Mouse (Mus musculus): ENCODE results near the gene Ankmy1.

Gene Ankmy1
- long read RNA-seq, experiment 1, result 0 reads
- long read RNA-seq, experiment 2, result 0 reads

DNA sequence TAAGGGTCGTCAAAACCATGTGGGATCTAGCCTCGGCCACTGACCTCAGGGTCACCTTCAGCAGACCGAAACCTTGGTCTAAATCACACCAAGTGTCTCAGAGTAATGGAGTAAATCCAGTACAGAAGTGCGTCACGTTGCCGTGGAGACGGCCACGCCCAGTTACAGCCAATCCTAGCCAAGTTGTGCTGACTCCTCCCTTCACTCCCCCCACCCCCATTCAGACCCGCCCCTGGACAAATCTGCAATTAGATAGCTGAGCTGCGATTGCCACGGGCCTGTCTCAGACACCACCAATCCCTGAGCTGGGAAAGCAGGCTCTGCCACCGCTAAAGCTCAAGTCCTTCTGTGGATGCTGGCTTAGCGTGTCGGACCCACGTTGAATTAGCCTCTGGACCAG is at the start of gene Ankmy1:
Gene Ankmy1 (minus strand): TSS at position 121 of the 400 bp plus-strand sequence.
- intact Hi-C loops (cut with DNase I), result no loop called here

DNA sequence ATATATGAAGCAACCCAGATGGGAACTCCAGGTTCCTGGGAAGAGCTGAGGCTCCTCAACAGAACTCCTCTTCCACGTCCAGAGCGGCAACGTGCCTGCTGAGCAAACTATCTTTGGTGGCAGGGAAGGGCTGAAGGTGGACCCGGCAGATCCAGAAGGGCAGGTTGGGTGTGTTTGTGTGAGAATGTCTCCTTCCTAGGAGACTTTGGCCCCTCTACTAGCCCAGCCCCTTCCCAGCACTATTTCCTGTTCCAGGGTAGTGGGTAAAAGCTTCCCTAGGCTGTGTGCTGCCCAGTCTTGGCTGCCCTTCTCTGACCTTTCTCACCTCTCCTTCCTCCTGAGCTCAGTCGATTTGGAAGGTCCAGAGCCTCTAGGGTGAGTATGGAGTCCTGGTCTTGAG is 47.9 kb upstream of the Ankmy1 start, which contains the start of gene Gpr35:
Gene Gpr35 (plus strand): TSS at position 259 of the 400 bp plus-strand sequence.
- intact Hi-C loops (cut with DNase I), result loop anchor here (10.0 kb wide), 1 partner anchor 174 kb away; no protein-coding TSS in a partner anchor

DNA sequence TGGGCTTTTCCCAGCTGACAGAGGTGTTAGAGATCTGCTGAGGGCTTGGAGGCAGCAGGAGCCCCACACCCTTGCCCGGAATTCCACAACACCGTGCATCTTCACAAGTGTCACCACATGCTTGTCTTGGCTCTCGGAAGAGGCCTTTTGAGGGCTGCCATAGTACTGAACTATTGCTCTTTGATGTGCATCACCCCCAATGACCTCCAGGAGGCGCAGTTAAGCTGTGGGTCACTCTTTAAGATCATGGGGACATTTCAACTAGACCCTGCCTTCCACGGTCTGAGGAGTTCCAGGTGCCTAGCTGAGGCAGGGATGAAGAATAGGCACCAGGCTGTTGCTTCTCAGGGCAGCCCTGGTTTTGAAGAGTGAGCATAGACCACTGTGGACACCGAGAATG is 46.7 kb upstream of the Ankmy1 start:
- intact Hi-C loops (cut with DNase I), result no loop called here

DNA sequence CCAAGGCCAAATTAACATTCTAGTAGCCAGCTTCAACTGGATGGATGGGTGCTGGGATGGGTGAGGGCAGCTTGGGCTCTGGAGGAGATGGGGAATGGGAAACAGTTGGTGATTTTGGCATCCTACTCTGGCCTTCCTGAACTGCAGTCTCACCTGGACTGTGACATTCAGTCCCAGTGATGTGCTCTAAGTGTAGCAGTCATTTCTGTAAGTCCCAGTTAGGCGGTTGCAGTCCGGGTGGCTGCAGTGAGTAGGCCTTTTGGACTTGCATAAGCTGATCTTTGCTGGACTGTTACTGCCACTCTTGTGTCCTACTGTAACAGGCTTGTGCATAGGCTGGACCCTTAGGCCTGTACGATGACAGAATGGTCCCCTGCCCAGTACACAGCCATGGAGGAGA is 45.3 kb upstream of the Ankmy1 start:
- intact Hi-C loops (cut with DNase I), result no loop called here

DNA sequence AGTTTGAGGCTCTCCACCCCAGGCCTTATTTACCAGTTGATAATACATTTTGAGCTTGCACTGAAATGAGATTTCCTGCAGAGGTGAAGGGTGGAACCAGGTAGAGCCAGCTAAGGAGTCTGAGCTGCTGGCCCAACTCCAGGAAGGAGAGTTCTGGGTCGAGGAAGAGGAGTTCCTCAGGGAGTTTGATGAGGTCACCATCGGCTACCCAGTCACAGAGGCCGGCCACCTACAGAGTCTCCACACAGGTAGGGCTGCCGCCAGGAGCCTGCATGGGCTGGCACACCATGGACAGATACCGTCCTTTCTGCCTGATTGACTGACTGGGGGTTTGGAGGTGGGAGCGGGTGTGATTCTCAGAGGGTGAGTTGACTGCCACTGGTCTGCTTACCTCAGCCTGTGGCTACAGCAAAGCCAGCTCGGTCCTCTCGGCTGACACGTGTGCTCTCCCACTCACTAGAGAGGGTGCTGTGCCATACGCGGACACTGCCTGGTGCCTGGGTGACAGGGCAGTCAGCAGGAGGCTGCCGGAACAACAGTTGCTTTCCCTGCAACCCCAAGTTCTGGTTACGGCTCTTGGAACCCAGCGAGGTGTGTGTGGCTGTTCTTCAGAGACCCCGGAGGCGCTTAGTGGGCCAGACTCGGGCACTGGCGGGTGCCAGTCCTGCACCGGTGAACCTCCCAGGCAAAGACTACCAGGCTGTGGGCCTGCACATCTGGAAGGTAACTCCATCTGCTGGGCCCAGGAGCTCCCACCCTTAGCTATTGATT is 40.7 kb upstream of the Ankmy1 start:
- intact Hi-C loops (cut with DNase I), result no loop called here

DNA sequence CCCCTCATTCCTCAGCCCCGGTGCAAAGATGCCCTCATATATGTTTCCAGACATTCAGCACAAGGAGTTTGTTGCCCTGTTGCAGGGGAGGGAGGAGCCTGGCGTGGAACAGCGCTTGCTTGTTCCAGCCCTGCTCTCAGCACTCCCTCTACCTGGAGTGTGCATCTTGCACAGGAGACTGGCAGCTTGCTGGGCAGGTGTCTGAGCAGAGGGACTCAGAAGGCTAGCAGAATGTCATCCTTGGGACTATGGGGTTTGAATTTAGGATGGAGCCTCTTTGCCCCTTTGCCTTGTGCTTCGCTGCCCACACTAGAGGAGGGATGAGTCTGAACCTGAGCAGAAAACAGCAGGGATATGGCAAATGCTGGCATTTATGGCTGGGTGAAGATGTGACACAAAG is 37.0 kb upstream of the Ankmy1 start:
- intact Hi-C loops (cut with DNase I), result no loop called here

DNA sequence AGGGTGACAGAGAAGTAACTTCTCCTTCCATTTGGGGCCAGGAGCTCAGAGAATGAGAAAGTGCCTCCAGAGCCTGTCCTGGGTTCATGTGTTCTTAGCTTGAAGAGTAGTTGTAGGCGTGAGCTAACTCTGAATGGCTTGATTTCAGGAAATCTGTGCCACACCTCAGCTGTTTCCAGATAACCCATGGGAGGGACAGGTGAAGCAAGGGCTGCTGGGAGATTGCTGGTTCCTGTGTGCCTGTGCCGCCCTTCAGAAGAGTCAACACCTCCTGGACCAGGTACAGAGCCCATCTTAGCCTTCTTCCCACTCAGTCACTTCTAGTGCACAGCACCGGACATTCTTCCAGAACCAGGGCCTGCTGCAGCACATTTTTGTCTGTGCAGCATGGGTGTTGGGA is 35.1 kb upstream of the Ankmy1 start:
- intact Hi-C loops (cut with DNase I), result no loop called here

DNA sequence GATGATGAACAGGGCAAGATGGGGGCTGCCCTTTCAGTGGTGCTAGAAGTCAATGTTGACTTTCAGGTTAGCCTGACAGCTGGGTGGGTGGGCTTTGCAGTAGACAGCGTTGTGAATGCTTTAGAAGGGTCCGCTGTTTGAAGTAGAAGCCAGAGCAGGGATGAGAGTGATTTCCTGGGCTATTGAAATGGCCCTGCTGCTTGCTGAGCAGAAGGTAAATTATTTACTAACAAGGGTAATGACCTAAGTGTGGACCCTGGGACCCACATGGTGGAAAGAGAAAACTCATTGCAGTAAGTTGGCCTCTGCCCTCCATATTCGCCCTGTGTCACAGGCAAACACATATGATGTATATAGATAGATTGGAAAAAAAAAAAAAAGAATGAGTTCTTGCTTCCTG is 33.8 kb upstream of the Ankmy1 start:
- intact Hi-C loops (cut with DNase I), result no loop called here

DNA sequence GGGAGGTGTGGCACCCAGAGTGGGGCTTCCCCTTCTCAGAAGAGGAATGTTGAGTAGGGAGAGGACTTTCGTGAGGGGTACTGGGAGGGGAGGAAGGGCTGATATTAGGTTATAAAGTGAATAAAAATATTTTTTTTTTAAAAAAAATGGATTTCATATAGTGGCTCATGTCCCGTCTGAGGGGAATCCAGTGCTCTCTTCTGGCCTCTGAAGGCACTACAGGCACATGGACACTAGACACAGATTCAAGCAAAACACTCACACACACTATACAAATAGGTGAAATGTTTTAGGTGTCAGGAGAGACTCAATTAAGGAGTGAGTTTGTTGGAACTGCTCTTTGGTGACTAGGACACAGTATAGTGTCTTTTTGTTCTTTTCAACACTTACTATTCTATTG is 33.3 kb upstream of the Ankmy1 start:
- intact Hi-C loops (cut with DNase I), result no loop called here

DNA sequence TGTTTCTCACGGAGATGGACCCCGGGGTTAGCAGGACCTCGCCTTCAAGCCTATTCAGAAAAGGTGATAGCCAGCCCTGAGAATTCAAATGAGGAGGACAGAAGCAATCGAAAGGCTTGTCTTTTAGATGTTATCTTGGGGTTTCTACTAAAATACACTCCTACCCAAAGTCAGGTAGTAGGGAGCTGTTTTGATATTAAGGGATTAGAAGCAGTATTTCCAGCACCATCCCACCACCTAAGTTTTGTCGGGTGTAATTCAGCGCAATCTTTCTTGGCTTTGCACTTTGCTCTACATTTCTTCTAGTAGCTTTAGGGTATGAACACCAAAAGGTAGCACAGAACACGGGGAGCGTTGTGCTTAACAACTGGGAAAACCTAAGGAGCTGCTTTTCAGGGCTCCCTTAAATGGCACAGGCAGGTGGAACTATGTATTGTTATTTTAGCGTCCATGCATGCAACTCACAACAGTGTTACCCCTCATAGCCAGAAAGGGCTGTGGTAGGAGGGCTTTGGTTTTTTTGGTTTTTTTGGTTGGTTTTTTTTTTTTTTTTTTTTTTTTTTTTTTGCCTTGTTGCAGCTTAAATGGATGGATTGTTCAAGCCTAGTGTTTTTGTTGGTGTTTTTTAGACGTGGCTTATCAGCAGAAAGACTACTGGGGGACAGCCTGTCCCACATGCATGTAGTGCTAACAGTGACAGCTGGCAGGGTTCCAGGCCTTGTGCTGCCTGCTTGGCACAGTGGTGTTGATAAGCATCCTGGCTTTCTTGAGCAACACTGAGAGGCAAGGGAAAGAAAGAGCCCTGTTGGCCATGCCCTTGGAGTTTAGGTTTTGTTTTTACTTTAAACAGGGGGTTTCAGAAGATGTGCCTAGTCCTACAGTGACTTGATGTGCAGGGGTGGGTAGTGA is 32.6 kb upstream of the Ankmy1 start:
- intact Hi-C loops (cut with DNase I), result no loop called here

DNA sequence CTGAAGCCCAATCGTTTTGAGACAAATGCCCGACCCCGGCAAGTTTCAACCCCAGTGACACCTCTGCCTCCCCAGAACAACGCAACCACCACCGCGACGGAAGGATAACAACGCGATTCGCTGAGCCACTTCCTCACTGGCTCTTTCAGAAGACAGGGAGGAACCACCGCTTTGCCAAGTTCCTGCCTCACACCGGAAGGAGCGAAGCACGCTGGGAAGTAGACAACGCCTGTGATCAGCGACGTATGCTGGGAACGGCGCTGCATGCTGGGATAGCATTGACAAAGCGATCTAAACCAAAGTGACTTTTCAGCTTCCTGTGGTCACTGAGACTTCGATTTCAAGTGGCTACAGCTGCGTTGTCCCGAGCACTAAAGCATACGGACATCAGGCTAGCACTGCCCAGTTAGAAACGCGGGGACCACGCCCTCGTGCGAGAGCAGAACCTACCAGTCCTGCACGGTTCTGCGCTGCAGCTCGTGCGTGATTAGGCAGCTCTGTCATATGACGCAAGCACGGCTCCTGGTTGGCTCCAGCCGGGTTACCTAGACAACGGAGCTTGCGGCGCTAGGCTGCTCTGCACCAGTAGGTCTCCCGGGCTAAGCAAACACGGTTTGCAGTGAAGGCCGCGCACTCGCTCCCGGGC is 31.6 kb upstream of the Ankmy1 start, which contains the start of gene Capn10:
Gene Capn10 (plus strand): TSS at position 195 of the 646 bp plus-strand sequence.
- intact Hi-C loops (cut with DNase I), result no loop called here

DNA sequence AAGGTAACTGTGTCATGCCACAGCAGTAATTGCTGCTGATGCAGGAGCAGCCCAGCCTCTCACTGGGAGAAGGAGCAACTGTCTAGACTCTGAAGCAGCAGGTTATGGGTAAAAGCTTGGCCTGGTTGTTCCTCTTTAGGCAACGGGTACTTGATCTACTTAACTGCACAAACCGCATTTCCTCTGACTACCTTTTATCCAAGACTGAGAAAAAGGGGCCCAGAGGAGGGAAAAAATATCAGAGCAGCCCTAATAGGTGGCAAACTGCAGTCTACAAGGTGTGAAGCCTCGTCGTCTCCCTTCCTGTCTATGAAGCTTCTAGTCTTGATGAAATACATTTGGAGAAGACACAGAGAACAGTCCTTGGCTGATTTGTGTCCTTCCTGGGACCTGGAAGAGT is 30.9 kb upstream of the Ankmy1 start:
- intact Hi-C loops (cut with DNase I), result no loop called here

DNA sequence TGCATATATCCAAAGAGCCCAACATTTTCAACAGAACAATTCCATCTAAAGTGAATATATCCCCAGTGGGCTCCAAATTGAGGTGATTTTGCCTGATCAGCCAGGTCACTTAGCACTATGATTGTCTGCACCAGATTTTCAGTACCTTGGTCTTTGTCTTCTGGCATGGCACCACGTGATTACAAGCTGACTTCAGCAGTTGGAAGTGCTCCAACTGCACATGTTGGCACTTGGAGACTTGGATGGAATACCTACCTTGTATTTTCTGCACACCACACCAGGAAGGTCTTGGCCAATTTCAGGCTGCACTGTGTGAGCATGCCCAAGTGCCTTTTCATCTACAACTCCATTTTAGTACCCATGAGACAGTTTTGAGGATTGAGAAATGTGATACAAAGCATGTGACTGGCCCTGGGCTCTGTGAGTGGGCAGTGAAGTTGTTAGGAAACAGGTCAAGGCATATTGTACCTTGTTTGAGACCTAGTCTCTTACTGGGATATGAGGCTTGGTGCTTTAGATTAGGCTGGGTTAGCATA is 27.5 kb upstream of the Ankmy1 start:
- intact Hi-C loops (cut with DNase I), result no loop called here

DNA sequence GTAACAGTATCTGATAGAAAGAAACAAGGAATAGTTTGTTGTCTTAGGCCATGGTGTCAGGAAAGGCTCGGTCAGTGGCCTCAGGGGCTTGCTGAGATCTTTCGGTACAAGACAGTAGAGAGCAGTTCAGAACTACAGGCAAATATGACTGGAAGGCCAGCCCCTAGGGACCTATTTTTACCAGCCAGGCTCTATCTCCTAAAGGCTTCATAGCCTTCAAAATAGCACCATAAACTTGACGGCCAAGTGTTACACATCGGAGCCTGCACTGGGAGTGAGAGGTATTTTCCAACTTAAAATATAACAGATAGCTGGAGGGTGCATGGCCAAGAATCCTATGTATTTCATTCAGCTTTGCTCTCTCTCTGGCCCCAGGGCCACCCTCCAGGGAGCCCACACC is 18.8 kb upstream of the Ankmy1 start:
- intact Hi-C loops (cut with DNase I), result no loop called here

DNA sequence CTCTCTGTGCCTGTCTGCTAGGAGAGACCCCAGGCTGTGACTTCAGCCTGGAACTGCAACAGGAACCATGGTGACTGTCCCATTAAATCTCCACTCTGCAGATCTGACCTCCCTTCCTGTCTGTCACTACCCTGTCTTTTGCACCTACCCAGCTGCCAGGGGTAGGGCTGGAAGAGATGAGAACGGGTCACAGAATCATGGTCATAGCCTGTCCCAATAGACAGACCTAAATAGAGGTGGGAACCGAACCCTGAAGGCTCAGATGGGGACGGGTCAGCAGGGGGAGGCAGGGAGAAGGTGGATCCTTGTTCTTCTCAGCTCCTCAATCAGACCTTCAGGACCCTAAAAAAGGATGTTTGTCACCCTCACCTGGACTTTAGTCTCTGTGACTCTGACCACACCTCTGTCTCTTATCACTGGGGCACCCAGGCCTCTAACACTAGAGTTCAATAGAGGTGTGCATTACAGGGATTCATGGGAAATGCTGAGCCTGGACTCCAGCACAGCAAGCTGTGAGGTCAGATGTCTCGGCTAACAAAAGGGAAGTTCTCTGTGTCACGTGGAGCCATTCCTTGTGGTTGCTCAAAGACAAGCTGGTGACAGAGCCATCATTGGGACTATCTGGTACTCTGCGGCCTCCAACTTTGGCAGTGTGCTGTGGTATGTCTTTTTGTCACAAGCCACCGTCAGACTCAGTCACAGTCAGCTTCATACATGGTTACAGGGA is 17.9 kb upstream of the Ankmy1 start:
- intact Hi-C loops (cut with DNase I), result no loop called here

DNA sequence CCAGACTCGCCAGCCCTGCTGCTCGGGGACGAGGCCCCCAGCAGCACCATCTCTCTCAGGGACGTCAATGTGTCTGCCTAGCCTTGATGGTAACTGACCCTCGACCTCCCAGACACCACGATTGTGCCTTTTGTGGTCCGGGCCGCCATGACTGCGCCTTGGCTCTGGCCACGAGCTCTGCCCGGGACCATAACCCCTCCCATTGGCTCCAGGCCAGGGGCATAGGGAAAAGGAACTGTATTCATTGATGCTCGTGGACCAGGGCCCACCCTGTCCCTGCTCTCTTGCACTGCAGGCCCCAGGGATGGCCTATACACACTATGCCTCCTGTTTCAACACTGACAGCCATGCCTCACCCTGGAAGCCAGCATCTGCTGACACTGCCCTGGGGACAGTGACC is 17.1 kb upstream of the Ankmy1 start:
- intact Hi-C loops (cut with DNase I), result no loop called here

DNA sequence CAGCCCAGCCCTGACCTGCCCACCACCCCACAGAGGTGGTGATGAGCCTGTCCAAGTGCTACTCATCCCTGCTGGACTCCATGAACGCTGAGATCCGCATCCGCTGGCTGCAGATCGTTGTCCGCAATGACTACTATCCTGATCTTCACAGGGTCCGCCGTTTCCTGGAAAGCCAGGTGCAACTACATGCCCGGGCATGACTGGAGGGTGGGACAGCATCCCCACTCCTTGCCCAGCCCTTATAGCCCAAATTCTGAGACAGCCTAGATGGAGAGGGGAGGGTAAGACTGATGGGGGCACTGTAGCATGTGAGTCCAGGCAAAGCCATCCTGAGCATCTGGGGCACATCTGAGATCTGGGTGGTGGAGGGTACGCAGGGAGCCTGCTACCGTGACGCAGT is 16.4 kb upstream of the Ankmy1 start:
- intact Hi-C loops (cut with DNase I), result no loop called here

DNA sequence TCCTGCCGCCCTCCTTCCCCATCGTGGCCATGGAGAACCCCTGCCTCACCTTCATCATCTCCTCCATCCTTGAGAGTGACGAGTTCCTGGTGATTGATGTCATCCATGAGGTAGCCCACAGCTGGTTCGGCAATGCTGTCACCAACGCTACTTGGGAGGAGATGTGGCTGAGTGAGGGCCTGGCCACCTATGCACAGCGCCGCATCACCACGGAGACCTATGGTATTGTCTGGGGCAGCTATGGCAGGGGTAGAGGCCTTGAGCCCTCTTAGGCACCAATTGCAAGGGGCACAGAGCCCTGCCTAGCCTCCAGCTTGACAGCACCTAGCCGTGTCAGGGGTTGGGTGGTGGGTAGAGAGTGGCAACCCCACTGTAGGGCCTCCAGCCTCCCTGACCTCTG is 14.0 kb upstream of the Ankmy1 start:
- intact Hi-C loops (cut with DNase I), result no loop called here

DNA sequence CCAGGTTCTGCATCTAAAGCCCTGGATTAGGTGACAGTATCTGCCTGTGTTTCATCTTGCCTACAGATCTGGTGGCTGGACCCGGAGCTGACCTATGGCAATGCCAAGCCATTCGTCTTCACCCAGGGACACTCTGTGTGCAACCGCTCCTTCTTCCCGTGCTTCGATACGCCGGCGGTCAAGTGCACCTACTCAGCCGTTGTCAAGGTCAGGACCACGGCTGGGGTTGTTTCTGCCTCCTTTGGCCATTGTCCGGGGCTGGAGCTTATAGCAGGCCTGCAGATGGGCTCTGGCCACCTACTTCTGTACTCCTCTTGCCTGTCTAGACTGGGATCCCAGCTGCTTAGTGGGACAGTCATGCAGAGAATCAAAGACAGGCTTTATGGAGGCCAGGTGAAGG is 12.3 kb upstream of the Ankmy1 start:
- intact Hi-C loops (cut with DNase I), result no loop called here

DNA sequence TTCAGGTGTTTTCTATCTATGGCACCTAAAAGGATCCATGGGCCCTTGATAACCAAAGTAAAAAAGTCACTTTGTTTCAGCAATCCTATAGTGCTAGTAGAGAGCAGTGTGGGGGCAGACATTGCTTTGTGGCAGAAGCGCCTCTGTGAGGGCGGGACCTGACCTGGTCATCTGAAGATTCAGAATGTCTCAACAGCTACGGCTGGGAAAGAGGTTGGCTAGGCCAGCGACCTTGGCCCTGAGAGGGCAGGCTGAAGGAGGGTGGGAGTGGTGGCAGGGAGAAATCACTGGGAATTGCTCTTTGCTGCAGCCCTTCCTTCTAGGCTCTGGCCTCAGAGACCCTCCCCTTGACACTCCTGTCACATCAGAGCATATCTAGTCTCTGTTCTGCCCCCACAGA is 11.5 kb upstream of the Ankmy1 start:
- intact Hi-C loops (cut with DNase I), result no loop called here

DNA sequence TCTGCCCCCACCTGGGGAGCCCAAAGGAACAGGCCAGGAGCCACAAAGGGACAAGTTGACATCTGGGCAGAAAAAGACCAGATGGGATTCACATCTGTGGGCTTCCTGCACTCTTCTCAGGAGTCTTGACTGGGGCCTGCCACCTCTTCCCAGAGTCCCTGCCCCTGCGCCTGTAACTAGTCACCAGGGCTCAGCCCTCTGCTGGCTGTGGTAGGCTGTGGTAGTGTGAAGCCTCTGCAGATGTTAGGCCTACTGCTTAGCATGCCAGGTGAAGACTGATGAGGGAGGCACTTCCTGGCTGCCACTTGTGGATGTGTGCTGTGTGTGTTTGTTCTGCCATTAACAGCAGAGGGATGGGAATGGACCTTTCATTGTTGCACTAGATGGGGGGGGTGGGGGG is 9.6 kb upstream of the Ankmy1 start:
- intact Hi-C loops (cut with DNase I), result no loop called here

Measured in adrenal gland (tissue).